Mouse (Mus musculus): ENCODE measurements around the gene Tmod4.

The Tmod4 gene

GRCm38 (mm10) chr3:95176500-95176899 is 52.2 kb downstream of the Tmod4 start:
- CTCF ChIA-PET: interaction anchor here (0.6 to 1.8 kb wide), 10 partner anchors 13 to 233 kb away, joined by 3 to 10 read pairs (median 4); partner anchors contain the start of genes Tnfaip8l2 (in 3 of the 4), Gabpb2 (in 1 of the 4) and Tmod4 (in 1 of the 4)
- POLR2A ChIA-PET: interaction anchor here (0.6 to 11.7 kb wide), 24 partner anchors 9 to 387 kb away, joined by 3 to 107 read pairs (median 4); partner anchors contain the start of genes Gabpb2 (in 2 of the 4), Sema6c (in 2 of the 4) and Gm128 (in 1 of the 4)

- CTCF ChIA-PET: interaction anchor here in 3 of 4 experiments (0.5 to 1.8 kb wide), 8 partner anchors 14 to 773 kb away, joined by 3 to 5 read pairs (median 3); partner anchors contain the start of genes Gabpb2 (in 1 of the 3) and Tnfaip8l2 (in 1 of the 3)
- POLR2A ChIA-PET: interaction anchor here in 3 of 4 experiments (0.6 to 11.7 kb wide), 23 partner anchors 11 to 347 kb away, joined by 3 to 107 read pairs (median 4); partner anchors contain the start of genes Gabpb2 (in 2 of the 3) and Sema6c (in 2 of the 3)
Measured at GRCm38 (mm10) chr3:95177583-95177982, 53.3 kb downstream of the Tmod4 start.
